Mouse (Mus musculus) heart, postnatal 0 days (tissue): ENCODE data around the gene St6galnac6. TPM values are rescaled to one million over a fixed set of nuclear protein-coding genes. Genes with fewer than 3 reads are reported as not detected.
A peak's percentile ranks its signal among the peaks of the same experiment; 100 is the strongest.

Source experiments
- ATAC-seq: fragments of 200-750 bp; cut with Nextera tagmentation; 2 replicates; pipeline ENCODE4 v1.8.0; 2017; ENCODE audit warnings: low read depth, moderate number of reproducible peaks, moderate library complexity; ENCODE audit not compliant: insufficient read depth
- DNase-seq: peaks from one replicate; pipeline ENCODE4 v3.0.0-alpha.2; 2016; ENCODE audit warnings: low spot score
- H3K27ac ChIP-seq: fragments of 300-500 bp; sonication (generic); 2 replicates; pipeline ENCODE4 v1.5.1; 2014; ENCODE audit warnings: low read depth, mild to moderate bottlenecking
- H3K27me3 ChIP-seq: fragments of 300-500 bp; sonication (generic); 2 replicates; pipeline ENCODE4 v1.6.1; 2014; ENCODE audit warnings: low read length, mixed read lengths; ENCODE audit not compliant: control insufficient read depth, insufficient read depth
- H3K36me3 ChIP-seq: fragments of 300-500 bp; sonication (generic); replicated peaks from 2 replicates; pipeline ENCODE4 v1.6.1; 2014; ENCODE audit warnings: low read length, mixed read lengths; ENCODE audit not compliant: control insufficient read depth, insufficient read depth
- H3K4me1 ChIP-seq: fragments of 300-500 bp; sonication (generic); 2 replicates; pipeline ENCODE4 v1.6.1; 2014; ENCODE audit warnings: antibody characterized with exemption; ENCODE audit not compliant: control insufficient read depth, insufficient read depth
- H3K4me2 ChIP-seq: fragments of 300-500 bp; sonication (generic); 2 replicates; pipeline ENCODE4 v1.6.1; 2014; ENCODE audit warnings: low read depth, mild to moderate bottlenecking, low read length, moderate library complexity
- H3K4me3 ChIP-seq: fragments of 300-500 bp; sonication (generic); 2 replicates; pipeline ENCODE4 v1.5.1; 2014; ENCODE audit warnings: low read depth, low read length
- H3K9ac ChIP-seq: fragments of 300-500 bp; sonication (generic); replicated peaks from 2 replicates; pipeline ENCODE4 v1.6.1; 2014; ENCODE audit warnings: low read depth, low read length, mixed read lengths
- H3K9me3 ChIP-seq: fragments of 300-500 bp; sonication (generic); replicated peaks from 2 replicates; pipeline ENCODE4 v1.6.1; 2016; ENCODE audit warnings: low read length; ENCODE audit not compliant: control insufficient read depth
- CTCF ChIP-seq: IDR thresholded peaks from 2 replicates; pipeline ENCODE4 v1.5.1; 2016; ENCODE audit warnings: antibody characterized with exemption, control low read depth, low read depth
- EP300 ChIP-seq: IDR thresholded peaks from 2 replicates; pipeline ENCODE4 v1.6.1; 2016; ENCODE audit warnings: antibody characterized with exemption, low read depth
- WGBS: fragments of 180-500 bp; shearing (Covaris S2); extraction: QIAGEN DNeasy Blood & Tissue Kit; methylation state at CpG from one replicate; pipeline ENCODE4 v1.1.7; 2014; 5-methylcytosine and 5-hydroxymethylcytosine counted together
- polyA plus RNA-seq: library from polyadenylated mRNA; unstranded; fragments of >200 nt; fragmentation: Nextera tagmentation; extraction: Ambion mirVana; gene quantifications from 2 replicates; pipeline ENCODE4 v1.2.1, GENCODE M21; 2015
- total RNA-seq: library from RNA; depleted of rRNA; stranded (reverse); fragments of >200 nt; gene quantifications from 2 replicates; pipeline ENCODE4 v1.2.3, GENCODE M21; 2014; ENCODE audit warnings: low replicate concordance

Gene St6galnac6
- total and polyA plus RNA-seq, 2 experiments from 2014 or later = 44.3 to 117 TPM

DNA sequence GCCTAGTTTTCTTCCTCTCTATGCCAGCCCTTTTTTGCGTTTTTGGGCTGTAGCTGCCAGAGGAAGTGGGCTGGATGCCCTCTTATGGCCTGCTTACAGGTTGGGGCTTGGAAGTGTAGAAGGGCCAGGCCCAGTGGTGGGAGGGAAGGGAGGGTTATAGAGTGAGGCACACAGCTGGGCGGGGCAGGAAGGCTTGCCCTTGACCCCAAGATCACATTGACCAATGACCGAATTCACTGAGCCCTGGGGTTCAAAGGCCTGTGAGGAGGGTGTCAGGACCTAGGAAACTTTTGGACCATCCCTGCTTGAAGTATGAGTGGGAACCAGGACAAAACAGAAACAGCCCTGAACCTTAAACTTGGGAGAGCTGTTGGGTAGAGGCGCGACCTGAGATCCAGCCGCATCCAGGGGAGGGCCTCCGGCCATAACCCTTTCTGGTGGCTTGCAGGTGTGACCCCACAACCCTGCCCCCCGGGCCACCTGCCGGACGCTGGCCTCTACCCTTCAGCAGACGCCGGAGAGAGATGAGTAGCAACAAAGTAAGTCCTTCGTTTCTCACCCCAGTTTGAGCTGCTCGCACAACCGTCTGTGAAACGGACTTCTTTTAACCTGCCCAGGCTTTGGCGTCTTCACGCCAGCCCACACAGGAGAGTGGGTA, 9.4 kb downstream of the St6galnac6 start:
- Histone ChIP-seq H3K4me1 (peaks cover 25% of the 10 kb centered on the region), H3K9ac (peak overlapping the region; percentile 43), H3K4me3 (peak overlapping the region; percentile 76), H3K27me3 (no peaks in the 10 kb centered on the region), H3K27ac (peak overlapping the region; percentile 86), H3K9me3 (no peaks in the 10 kb centered on the region), H3K36me3 (peaks cover 10% of the 10 kb centered on the region), H3K4me2 (peak overlapping the region; percentile 91)
- TF ChIP-seq CTCF = no peak
- TF ChIP-seq EP300 = no peak
- WGBS = 48% methylated on average over 18 of the region's 18 CpGs
- no peak for DNase-seq
- ATAC-seq = peak; percentile 67

DNA sequence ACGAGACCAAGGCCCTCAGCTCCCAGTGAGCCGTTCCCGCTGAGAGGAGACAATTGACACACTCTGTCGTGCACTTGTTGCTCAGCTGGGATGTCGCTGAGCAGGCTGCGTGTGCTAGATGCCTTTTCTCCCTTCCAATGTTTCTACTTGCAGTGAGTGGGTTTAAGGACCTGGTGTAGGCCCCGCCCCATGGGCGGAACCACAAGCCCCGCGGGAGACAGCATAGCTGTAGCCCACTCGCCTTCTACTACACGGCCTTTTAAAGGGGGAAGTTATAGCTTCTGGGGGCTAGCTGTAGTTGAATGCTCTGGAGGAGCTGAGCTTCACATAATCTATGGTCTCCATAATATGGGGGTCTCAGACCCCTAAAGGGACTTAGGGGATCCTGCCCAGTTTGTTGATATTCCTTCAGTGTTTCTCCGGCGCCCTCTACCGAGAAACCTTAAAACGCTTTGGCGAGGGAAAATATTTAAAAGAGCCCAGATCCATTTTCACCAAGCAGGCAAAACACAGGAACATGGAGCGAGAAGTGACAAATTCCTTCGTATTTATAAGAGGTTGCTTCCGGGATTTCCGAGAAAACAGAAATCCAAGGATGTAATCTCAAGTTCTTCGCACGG, 11.2 kb downstream of the St6galnac6 start:
- DNase-seq = no peak
- 9% methylated on average over 23 of the region's 23 CpGs for WGBS
- TF ChIP-seq EP300 = no peak
- TF ChIP-seq CTCF = peak; percentile 48
- Histone ChIP-seq H3K4me2 (peak overlapping the region; percentile 91), H3K36me3 (peaks cover 26% of the 10 kb centered on the region), H3K9me3 (no peaks in the 10 kb centered on the region), H3K27ac (peak overlapping the region; percentile 61), H3K4me3 (peak overlapping the region; percentile 45), H3K4me1 (peaks cover 25% of the 10 kb centered on the region), H3K9ac (peak overlapping the region; percentile 23), H3K27me3 (no peaks in the 10 kb centered on the region)
- ATAC-seq = no peak

DNA sequence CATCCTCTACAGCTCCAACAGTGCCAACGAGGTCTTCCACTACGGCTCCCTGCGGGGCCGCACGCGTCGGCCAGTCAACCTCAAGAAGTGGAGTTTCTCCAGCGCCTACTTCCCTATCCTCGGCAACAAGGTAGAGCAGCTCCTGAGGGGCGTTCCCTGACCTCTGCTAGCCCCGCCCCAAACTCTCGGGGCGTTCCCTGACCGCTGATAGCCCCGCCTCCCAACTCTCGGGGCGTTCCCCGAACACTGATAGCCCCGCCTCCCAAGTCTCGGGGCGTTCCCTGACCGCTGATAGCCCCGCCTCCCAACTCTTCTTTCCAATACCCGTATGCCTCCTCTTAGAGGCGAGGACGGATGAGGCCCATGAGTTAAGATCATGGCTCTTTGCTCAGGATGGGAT, 12.8 kb downstream of the St6galnac6 start:
- 79% methylated on average over 26 of the region's 26 CpGs for WGBS
- Histone ChIP-seq H3K27me3 (no peaks in the 10 kb centered on the region), H3K4me3 (no peak overlapping the region), H3K36me3 (peaks cover 32% of the 10 kb centered on the region), H3K27ac (no peak overlapping the region), H3K9me3 (no peaks in the 10 kb centered on the region), H3K4me2 (no peak overlapping the region), H3K9ac (no peak overlapping the region), H3K4me1 (peaks cover 23% of the 10 kb centered on the region)
- ATAC-seq (no peak), DNase-seq (no peak)
- no peak for TF ChIP-seq CTCF

DNA sequence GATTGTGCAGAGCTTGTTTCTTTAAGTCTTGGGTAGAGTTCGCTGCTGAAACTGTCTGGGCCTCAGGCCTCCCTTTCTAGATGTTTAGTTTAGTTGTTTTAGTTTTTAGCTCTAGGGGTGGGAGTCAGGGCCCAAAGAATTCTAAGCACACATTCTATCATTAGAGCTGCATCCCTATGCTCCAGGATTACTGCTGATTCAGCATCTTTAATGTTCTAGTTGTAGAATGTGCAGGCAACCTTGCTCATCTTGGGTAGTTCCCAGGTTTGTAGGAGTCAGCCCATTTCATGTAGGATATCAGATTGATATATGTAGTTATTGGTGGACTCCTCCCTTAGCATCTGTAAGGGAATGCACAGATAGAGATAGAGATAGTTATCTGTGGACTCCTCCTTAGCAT, 17.6 kb downstream of the St6galnac6 start:
- 100% methylated on average over 1 of the region's 1 CpGs for WGBS
- ATAC-seq = no peak
- H3K36me3 ChIP-seq = peaks cover 52% of the 10 kb centered on the region

DNA sequence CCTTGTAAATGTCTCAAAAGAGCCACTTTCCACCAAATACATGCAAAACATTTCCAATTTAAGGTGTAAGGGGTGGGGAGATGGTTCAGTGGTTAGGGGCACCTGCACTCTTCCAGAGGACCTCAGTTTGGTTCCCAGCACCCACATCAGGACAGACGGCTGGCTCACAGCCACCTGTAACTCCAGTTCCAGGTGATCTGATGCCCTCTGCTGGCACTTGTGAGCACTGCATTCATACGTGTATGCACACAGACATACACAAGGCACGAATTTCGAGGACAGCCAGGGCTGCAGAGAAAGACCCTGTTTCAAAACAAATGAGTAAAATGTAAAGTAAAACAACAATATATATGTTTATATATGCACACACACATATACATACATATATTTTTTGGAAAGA, 18.1 kb downstream of the St6galnac6 start:
- no peaks in the 10 kb centered on the region for H3K9me3 ChIP-seq
- H3K36me3 ChIP-seq = peaks cover 52% of the 10 kb centered on the region
- H3K4me1 ChIP-seq = peaks cover 28% of the 10 kb centered on the region
- 95% methylated on average over 4 of the region's 4 CpGs for WGBS
- no peaks in the 10 kb centered on the region for H3K27me3 ChIP-seq
- H3K27ac ChIP-seq = no peak overlapping the region
- no peak overlapping the region for H3K4me3 ChIP-seq
- no peak overlapping the region for H3K9ac ChIP-seq
- no peak for ATAC-seq
- no peak for DNase-seq
- TF ChIP-seq EP300 (no peak), CTCF (peak; percentile 36)
- no peak overlapping the region for H3K4me2 ChIP-seq

More for the DNA sequence above, 17.6 kb downstream of the St6galnac6 start:
- Histone ChIP-seq H3K9ac (no peak overlapping the region), H3K4me2 (no peak overlapping the region), H3K27me3 (no peaks in the 10 kb centered on the region), H3K4me3 (no peak overlapping the region), H3K4me1 (peaks cover 25% of the 10 kb centered on the region), H3K9me3 (no peaks in the 10 kb centered on the region), H3K27ac (no peak overlapping the region)
- TF ChIP-seq CTCF = no peak
- no peak for TF ChIP-seq EP300
- no peak for DNase-seq

DNA sequence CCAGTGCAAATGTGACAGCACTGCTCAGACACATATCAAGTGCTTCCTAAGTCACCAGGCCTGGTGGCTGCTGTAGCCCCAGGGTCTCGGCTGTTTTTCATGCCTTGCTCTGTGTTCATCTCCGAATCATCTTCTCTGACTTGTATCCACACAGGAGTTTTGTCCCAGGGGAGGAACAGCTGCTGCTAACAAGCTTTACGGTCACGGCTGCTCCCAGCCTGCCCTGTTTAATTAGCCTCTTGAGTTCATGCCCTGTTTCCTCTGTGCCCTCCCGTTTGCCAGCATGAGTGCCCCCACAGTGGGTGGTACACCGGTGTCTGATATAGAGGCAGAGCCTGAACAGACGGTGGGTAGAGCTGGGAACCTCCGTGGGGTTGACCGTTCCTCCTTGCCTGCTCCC, 18.5 kb downstream of the St6galnac6 start:
- Histone ChIP-seq H3K4me1 (peaks cover 32% of the 10 kb centered on the region), H3K9ac (no peak overlapping the region), H3K27me3 (no peaks in the 10 kb centered on the region), H3K36me3 (peaks cover 51% of the 10 kb centered on the region), H3K4me3 (no peak overlapping the region), H3K9me3 (no peaks in the 10 kb centered on the region), H3K4me2 (no peak overlapping the region), H3K27ac (no peak overlapping the region)
- TF ChIP-seq CTCF = no peak
- TF ChIP-seq EP300 = no peak
- ATAC-seq (no peak), DNase-seq (no peak)
- 82% methylated on average over 9 of the region's 9 CpGs for WGBS
